Mouse (Mus musculus) erythroblast, embryonic 14.5 days (primary cell): Measurements from ENCODE around the gene Morn4. TPM values are rescaled to one million over a fixed set of nuclear protein-coding genes. Genes with fewer than 3 reads are reported as not detected.

Experiments used
- H3K27me3 ChIP-seq: 2 replicates; pipeline ENCODE4 v1.6.1; 2012; ENCODE audit warnings: inconsistent platforms; ENCODE audit not compliant: control insufficient read depth
- H3K36me3 ChIP-seq: 2 replicates; pipeline ENCODE4 v1.6.1; 2012; ENCODE audit warnings: mild to moderate bottlenecking, inconsistent platforms; ENCODE audit not compliant: control insufficient read depth
- H3K4me1 ChIP-seq: 2 replicates; pipeline ENCODE4 v1.6.1; 2012; ENCODE audit warnings: inconsistent platforms; ENCODE audit not compliant: control insufficient read depth
- H3K4me3 ChIP-seq: replicated peaks from 2 replicates; pipeline ENCODE3; 2012; ENCODE audit warnings: moderate library complexity, mild to moderate bottlenecking, inconsistent platforms
- H3K9me3 ChIP-seq: 2 replicates; pipeline ENCODE4 v1.6.1; 2012; ENCODE audit warnings: low read length, inconsistent platforms, mixed read lengths; ENCODE audit not compliant: control insufficient read depth
- GATA1 ChIP-seq: IDR thresholded peaks from 2 replicates; pipeline ENCODE4 v1.6.1; 2012; ENCODE audit warnings: low read length, inconsistent platforms, mixed read lengths
- TAL1 ChIP-seq: IDR thresholded peaks from 3 replicates; pipeline ENCODE4 v1.6.1; 2012; ENCODE audit warnings: low read length, inconsistent platforms, mixed read lengths
- polyA plus RNA-seq: library from polyadenylated mRNA; stranded (reverse); fragments of >175 nt; gene quantifications from 2 replicates; pipeline ENCODE4 v1.2.3, GENCODE M21; 2012

Gene Morn4
- polyA plus RNA-seq, 1 experiment, result 0.10 TPM

- no peaks in the 10 kb centered on the region for H3K9me3 ChIP-seq
- H3K36me3 ChIP-seq, result peaks cover 3% of the 10 kb centered on the region; the same call in 1 of the 2 replicates
- TF ChIP-seq TAL1 (no peak), GATA1 (no peak)
- no peak overlapping the region for H3K4me3 ChIP-seq
- H3K4me1 ChIP-seq, result no peaks in the 10 kb centered on the region
- H3K27me3 ChIP-seq, result peaks cover 2% of the 10 kb centered on the region; the same call in 1 of the 2 replicates
Observed at GRCm38 (mm10) chr19:42056719-42057409, 29.3 kb downstream of the Morn4 start.

GRCm38 (mm10) chr19:42055881-42056280 is 30.3 kb downstream of the Morn4 start:
- no peak for TF ChIP-seq GATA1
- no peak for TF ChIP-seq TAL1
- H3K9me3 ChIP-seq, result no peaks in the 10 kb centered on the region
- H3K27me3 ChIP-seq, result peaks cover 2% of the 10 kb centered on the region; the same call in 1 of the 2 replicates
- H3K4me1 ChIP-seq, result no peaks in the 10 kb centered on the region
- no peak overlapping the region for H3K4me3 ChIP-seq
- H3K36me3 ChIP-seq, result peaks cover 3% of the 10 kb centered on the region; the same call in 1 of the 2 replicates

GRCm38 (mm10) chr19:42054255-42054654 is 31.9 kb downstream of the Morn4 start:
- Histone ChIP-seq H3K27me3 (0 out of 2 replicates have a peak, but pooled peaks cover 2% of the 10 kb centered on the region), H3K36me3 (no peaks in the 10 kb centered on the region; the same call in 1 of the 2 replicates), H3K9me3 (no peaks in the 10 kb centered on the region), H3K4me1 (no peaks in the 10 kb centered on the region), H3K4me3 (no peak overlapping the region)
- no peak for TF ChIP-seq TAL1
- TF ChIP-seq GATA1, result no peak

- Histone ChIP-seq H3K9me3 (no peaks in the 10 kb centered on the region), H3K4me3 (no peak within 1 kb of the TSS), H3K36me3 (no peaks in the 10 kb centered on the region; the same call in 1 of the 2 replicates), H3K27me3 (0 out of 2 replicates have a peak, but pooled peaks cover under 1% of the 10 kb centered on the region), H3K4me1 (no peaks in the 10 kb centered on the region)
- TF ChIP-seq TAL1 (no peak), GATA1 (no peak)
Observed at GRCm38 (mm10) chr19:42051948-42052347, 34.2 kb downstream of the Morn4 start, which contains the start of gene 4933411K16Rik. TSS of gene 4933411K16Rik (plus strand) at chr19:42052248.

- Histone ChIP-seq H3K9me3 (no peaks in the 10 kb centered on the region), H3K4me3 (no peak overlapping the region), H3K36me3 (no peaks in the 10 kb centered on the region; the same call in 1 of the 2 replicates), H3K27me3 (0 out of 2 replicates have a peak, but pooled peaks cover 1% of the 10 kb centered on the region), H3K4me1 (no peaks in the 10 kb centered on the region)
- no peak for TF ChIP-seq GATA1
- TF ChIP-seq TAL1, result no peak
Observed at GRCm38 (mm10) chr19:42051351-42051750, 34.8 kb downstream of the Morn4 start.

GRCm38 (mm10) chr19:42050251-42050650 is 35.9 kb downstream of the Morn4 start:
- Histone ChIP-seq H3K4me3 (no peak overlapping the region), H3K4me1 (peaks cover 3% of the 10 kb centered on the region), H3K27me3 (peaks cover 4% of the 10 kb centered on the region; the same call in 1 of the 2 replicates), H3K36me3 (no peaks in the 10 kb centered on the region; the same call in 1 of the 2 replicates), H3K9me3 (no peaks in the 10 kb centered on the region)
- no peak for TF ChIP-seq GATA1
- no peak for TF ChIP-seq TAL1

GRCm38 (mm10) chr19:42045269-42046102 is 40.7 kb downstream of the Morn4 start, which contains the start of gene Hoga1:
TSS of gene Hoga1 (plus strand) at chr19:42045610.
- TF ChIP-seq GATA1 (no peak), TAL1 (no peak)
- Histone ChIP-seq H3K4me1 (peaks cover 4% of the 10 kb centered on the region), H3K36me3 (no peaks in the 10 kb centered on the region), H3K27me3 (peaks cover 4% of the 10 kb centered on the region; the same call in 1 of the 2 replicates), H3K4me3 (peak within 1 kb of the TSS; percentile 28), H3K9me3 (no peaks in the 10 kb centered on the region)

GRCm38 (mm10) chr19:42043988-42044387 is 42.2 kb downstream of the Morn4 start:
- Histone ChIP-seq H3K4me3 (no peak overlapping the region), H3K4me1 (peaks cover 4% of the 10 kb centered on the region), H3K9me3 (no peaks in the 10 kb centered on the region), H3K27me3 (peaks cover 7% of the 10 kb centered on the region; the same call in 1 of the 2 replicates), H3K36me3 (no peaks in the 10 kb centered on the region)
- TF ChIP-seq TAL1 (no peak), GATA1 (no peak)
